Mouse (Mus musculus): ENCODE measurements around the gene Chst11. TPM values are rescaled to one million over a fixed set of nuclear protein-coding genes. Genes with fewer than 3 reads are reported as not detected.
"Not testable (repeated sequence)": the region's sequence is repeated elsewhere in the genome, so short reads cannot be mapped to it uniquely, and the experiment has no call there.

Gene Chst11
- polyA plus RNA-seq, 1 experiment from 2014 or later = 4.5 TPM

- not testable (repeated sequence) for H3K27ac ChIP-seq (replicated peaks; ENCODE audit: low read depth, low read length); H3K4me2 ChIP-seq (ENCODE audit: low read length); DNase-seq; H3K27me3 ChIP-seq (ENCODE audit: control insufficient read depth, insufficient read depth, low read length); H3K9ac ChIP-seq (replicated peaks; ENCODE audit: low read length); H3K9me3 ChIP-seq (ENCODE audit: control insufficient read depth, low read length); H3K4me3 ChIP-seq (replicated peaks; ENCODE audit: low read depth, low read length); ATAC-seq (ENCODE audit: low FRiP score, low TSS enrichment); H3K36me3 ChIP-seq (ENCODE audit: control insufficient read depth, insufficient read depth, low read length)
- WGBS = 87% methylated on average over 8 of the region's 8 CpGs
- peaks cover 22% of the 10 kb centered on the region for H3K4me1 ChIP-seq (ENCODE audit: control insufficient read depth, insufficient read depth, low read length)
Measured at GRCm38 (mm10) chr10:83119461-83119860, 134.2 kb downstream of the Chst11 start.

GRCm38 (mm10) chr10:83119909-83120308, 134.6 kb downstream of the Chst11 start:
- no peak overlapping the region for H3K4me2 ChIP-seq (ENCODE audit: low read length)
- ATAC-seq (ENCODE audit: low FRiP score, low TSS enrichment) (no peak), DNase-seq (no peak)
- H3K4me3 ChIP-seq (replicated peaks; ENCODE audit: low read depth, low read length) = no peak overlapping the region
- H3K27me3 ChIP-seq (ENCODE audit: control insufficient read depth, insufficient read depth, low read length) = no peaks in the 10 kb centered on the region
- 81% methylated on average over 9 of the region's 9 CpGs for WGBS
- peaks cover 22% of the 10 kb centered on the region for H3K4me1 ChIP-seq (ENCODE audit: control insufficient read depth, insufficient read depth, low read length)
- H3K9ac ChIP-seq (replicated peaks; ENCODE audit: low read length) = no peak overlapping the region
- H3K9me3 ChIP-seq (ENCODE audit: control insufficient read depth, low read length) = no peaks in the 10 kb centered on the region
- H3K36me3 ChIP-seq (ENCODE audit: control insufficient read depth, insufficient read depth, low read length) = no peaks in the 10 kb centered on the region
- no peak overlapping the region for H3K27ac ChIP-seq (replicated peaks; ENCODE audit: low read depth, low read length)

DNA sequence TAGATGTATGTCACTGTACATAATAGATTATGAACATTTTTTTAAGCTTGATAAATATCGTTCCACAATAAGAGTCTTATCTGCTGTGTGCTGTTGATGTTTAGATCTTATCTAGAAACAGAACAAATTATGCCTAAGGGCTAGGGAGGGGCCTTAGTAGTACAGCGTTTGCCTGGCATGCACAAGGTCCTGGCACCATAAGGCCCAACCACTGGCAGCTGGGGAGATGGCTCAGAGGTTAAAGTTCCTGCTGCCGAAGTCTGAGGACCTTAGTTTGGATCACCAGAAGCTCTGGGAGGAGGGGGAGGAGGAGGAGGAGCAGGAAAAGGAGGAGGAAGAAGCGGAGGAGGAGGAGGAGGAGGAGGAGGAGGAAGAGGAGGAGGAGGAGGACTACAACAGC, 135.6 kb downstream of the Chst11 start:
- no peak overlapping the region for H3K27ac ChIP-seq (replicated peaks; ENCODE audit: low read depth, low read length)
- H3K4me1 ChIP-seq (ENCODE audit: control insufficient read depth, insufficient read depth, low read length) = peaks cover 22% of the 10 kb centered on the region
- DNase-seq (no peak), ATAC-seq (ENCODE audit: low FRiP score, low TSS enrichment) (no peak)
- no peaks in the 10 kb centered on the region for H3K36me3 ChIP-seq (ENCODE audit: control insufficient read depth, insufficient read depth, low read length)
- H3K9me3 ChIP-seq (ENCODE audit: control insufficient read depth, low read length) = no peaks in the 10 kb centered on the region
- no peak overlapping the region for H3K4me3 ChIP-seq (replicated peaks; ENCODE audit: low read depth, low read length)
- no peak overlapping the region for H3K9ac ChIP-seq (replicated peaks; ENCODE audit: low read length)
- WGBS = 74% methylated on average over 4 of the region's 4 CpGs
- H3K27me3 ChIP-seq (ENCODE audit: control insufficient read depth, insufficient read depth, low read length) = no peaks in the 10 kb centered on the region
- no peak overlapping the region for H3K4me2 ChIP-seq (ENCODE audit: low read length)

- Histone ChIP-seq H3K9ac (replicated peaks; ENCODE audit: low read length) (no peak overlapping the region), H3K27me3 (ENCODE audit: control insufficient read depth, insufficient read depth, low read length) (no peaks in the 10 kb centered on the region), H3K4me3 (replicated peaks; ENCODE audit: low read depth, low read length) (no peak overlapping the region), H3K9me3 (ENCODE audit: control insufficient read depth, low read length) (no peaks in the 10 kb centered on the region), H3K4me2 (ENCODE audit: low read length) (no peak overlapping the region), H3K36me3 (ENCODE audit: control insufficient read depth, insufficient read depth, low read length) (no peaks in the 10 kb centered on the region), H3K4me1 (ENCODE audit: control insufficient read depth, insufficient read depth, low read length) (peaks cover 4% of the 10 kb centered on the region), H3K27ac (replicated peaks; ENCODE audit: low read depth, low read length) (no peak overlapping the region)
- WGBS = 98% methylated on average over 3 of the region's 3 CpGs
- no peak for DNase-seq
- ATAC-seq (ENCODE audit: low FRiP score, low TSS enrichment) = no peak
Measured at GRCm38 (mm10) chr10:83124560-83124959, 139.3 kb downstream of the Chst11 start.

GRCm38 (mm10) chr10:83126447-83126846, 141.1 kb downstream of the Chst11 start:
- 63% methylated on average over 9 of the region's 9 CpGs for WGBS
- H3K9ac ChIP-seq (replicated peaks; ENCODE audit: low read length) = no peak overlapping the region
- H3K27ac ChIP-seq (replicated peaks; ENCODE audit: low read depth, low read length) = no peak overlapping the region; the same call in 1 of the 2 replicates
- H3K4me1 ChIP-seq (ENCODE audit: control insufficient read depth, insufficient read depth, low read length) = peaks cover 9% of the 10 kb centered on the region
- ATAC-seq (ENCODE audit: low FRiP score, low TSS enrichment) (no peak), DNase-seq (no peak)
- no peaks in the 10 kb centered on the region for H3K27me3 ChIP-seq (ENCODE audit: control insufficient read depth, insufficient read depth, low read length)
- no peak overlapping the region for H3K4me2 ChIP-seq (ENCODE audit: low read length)
- H3K9me3 ChIP-seq (ENCODE audit: control insufficient read depth, low read length) = no peaks in the 10 kb centered on the region
- H3K4me3 ChIP-seq (replicated peaks; ENCODE audit: low read depth, low read length) = no peak overlapping the region
- H3K36me3 ChIP-seq (ENCODE audit: control insufficient read depth, insufficient read depth, low read length) = no peaks in the 10 kb centered on the region

GRCm38 (mm10) chr10:83128435-83128834, 143.1 kb downstream of the Chst11 start:
- 63% methylated on average over 8 of the region's 8 CpGs for WGBS

DNA sequence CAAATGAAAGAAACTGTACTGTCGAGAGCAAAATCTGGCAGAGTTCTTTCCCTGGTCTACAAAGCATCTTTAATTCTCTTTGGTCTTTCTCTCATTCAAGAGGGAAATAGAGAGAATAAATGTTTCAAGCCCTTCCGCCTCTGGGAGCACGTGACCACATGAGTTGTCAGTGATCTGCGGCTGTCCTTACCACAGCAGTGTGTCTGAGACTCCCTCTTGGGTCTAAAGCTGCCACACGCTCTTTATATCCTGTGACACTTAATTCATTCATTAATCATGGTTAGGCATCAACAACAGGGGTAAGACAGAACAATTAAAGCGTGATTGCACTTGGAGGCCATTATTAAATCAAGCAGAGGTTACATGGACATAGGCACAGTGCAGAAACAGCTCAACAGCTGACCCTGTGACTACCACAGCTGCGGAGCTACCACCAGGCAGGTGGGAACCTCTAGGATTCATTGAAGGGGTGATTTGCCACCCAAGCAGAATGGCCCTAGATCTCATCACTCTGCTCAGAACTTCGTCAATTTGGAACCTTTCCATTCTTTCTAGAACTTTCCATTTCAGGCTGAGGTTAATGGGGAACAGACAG, 144.4 kb downstream of the Chst11 start:
- Histone ChIP-seq H3K27ac (replicated peaks; ENCODE audit: low read depth, low read length) (no peak overlapping the region), H3K36me3 (ENCODE audit: control insufficient read depth, insufficient read depth, low read length) (no peaks in the 10 kb centered on the region), H3K4me1 (ENCODE audit: control insufficient read depth, insufficient read depth, low read length) (peaks cover 20% of the 10 kb centered on the region), H3K27me3 (ENCODE audit: control insufficient read depth, insufficient read depth, low read length) (no peaks in the 10 kb centered on the region), H3K4me2 (ENCODE audit: low read length) (no peak overlapping the region), H3K9ac (replicated peaks; ENCODE audit: low read length) (no peak overlapping the region), H3K9me3 (ENCODE audit: control insufficient read depth, low read length) (no peaks in the 10 kb centered on the region), H3K4me3 (replicated peaks; ENCODE audit: low read depth, low read length) (no peak overlapping the region)
- ATAC-seq (ENCODE audit: low FRiP score, low TSS enrichment) (no peak), DNase-seq (no peak)
- 71% methylated on average over 8 of the region's 8 CpGs for WGBS

More at GRCm38 (mm10) chr10:83128435-83128834, 143.1 kb downstream of the Chst11 start:
- Histone ChIP-seq H3K4me3 (replicated peaks; ENCODE audit: low read depth, low read length) (no peak overlapping the region), H3K9me3 (ENCODE audit: control insufficient read depth, low read length) (no peaks in the 10 kb centered on the region), H3K9ac (replicated peaks; ENCODE audit: low read length) (no peak overlapping the region), H3K4me1 (ENCODE audit: control insufficient read depth, insufficient read depth, low read length) (peaks cover 9% of the 10 kb centered on the region), H3K36me3 (ENCODE audit: control insufficient read depth, insufficient read depth, low read length) (no peaks in the 10 kb centered on the region), H3K4me2 (ENCODE audit: low read length) (no peak overlapping the region), H3K27ac (replicated peaks; ENCODE audit: low read depth, low read length) (no peak overlapping the region), H3K27me3 (ENCODE audit: control insufficient read depth, insufficient read depth, low read length) (no peaks in the 10 kb centered on the region)
- DNase-seq (no peak), ATAC-seq (ENCODE audit: low FRiP score, low TSS enrichment) (no peak)

GRCm38 (mm10) chr10:83130611-83131010, 145.3 kb downstream of the Chst11 start:
- Histone ChIP-seq H3K4me2 (ENCODE audit: low read length) (no peak overlapping the region), H3K36me3 (ENCODE audit: control insufficient read depth, insufficient read depth, low read length) (no peaks in the 10 kb centered on the region), H3K27me3 (ENCODE audit: control insufficient read depth, insufficient read depth, low read length) (no peaks in the 10 kb centered on the region), H3K4me3 (replicated peaks; ENCODE audit: low read depth, low read length) (no peak overlapping the region), H3K9ac (replicated peaks; ENCODE audit: low read length) (no peak overlapping the region), H3K9me3 (ENCODE audit: control insufficient read depth, low read length) (no peaks in the 10 kb centered on the region), H3K27ac (replicated peaks; ENCODE audit: low read depth, low read length) (no peak overlapping the region), H3K4me1 (ENCODE audit: control insufficient read depth, insufficient read depth, low read length) (peaks cover 26% of the 10 kb centered on the region)
- 49% methylated on average over 8 of the region's 8 CpGs for WGBS
- DNase-seq (no peak), ATAC-seq (ENCODE audit: low FRiP score, low TSS enrichment) (no peak)

DNA sequence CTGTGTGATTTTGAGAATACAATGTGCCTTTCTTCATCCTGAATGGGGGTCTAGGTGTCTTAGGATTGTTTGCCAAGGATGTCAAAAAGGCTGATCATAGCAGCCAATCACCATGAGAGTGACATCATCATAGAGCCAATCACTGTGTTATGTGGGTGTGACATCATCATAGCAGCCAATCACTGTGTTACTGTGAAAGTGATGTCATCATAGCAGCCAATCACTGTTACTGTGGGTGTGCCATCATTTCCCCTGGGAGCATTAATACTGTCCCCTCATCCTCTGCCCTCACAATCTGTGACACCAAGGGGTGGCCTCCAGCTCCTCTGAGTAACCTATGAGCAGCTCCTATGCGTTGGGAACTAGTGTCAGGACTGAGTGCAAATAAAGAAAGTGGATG, 146.6 kb downstream of the Chst11 start:
- Histone ChIP-seq H3K27ac (replicated peaks; ENCODE audit: low read depth, low read length) (no peak overlapping the region), H3K4me2 (ENCODE audit: low read length) (no peak overlapping the region), H3K27me3 (ENCODE audit: control insufficient read depth, insufficient read depth, low read length) (no peaks in the 10 kb centered on the region), H3K4me1 (ENCODE audit: control insufficient read depth, insufficient read depth, low read length) (peaks cover 22% of the 10 kb centered on the region), H3K9me3 (ENCODE audit: control insufficient read depth, low read length) (no peaks in the 10 kb centered on the region), H3K4me3 (replicated peaks; ENCODE audit: low read depth, low read length) (no peak overlapping the region), H3K36me3 (ENCODE audit: control insufficient read depth, insufficient read depth, low read length) (no peaks in the 10 kb centered on the region), H3K9ac (replicated peaks; ENCODE audit: low read length) (no peak overlapping the region)
- WGBS = 85% methylated on average over 1 of the region's 1 CpGs
- ATAC-seq (ENCODE audit: low FRiP score, low TSS enrichment) (no peak), DNase-seq (no peak)
